Mouse (Mus musculus): ENCODE measurements around the gene Ifitm3.

The Ifitm3 gene

GRCm38 (mm10) chr7:140961416-140961815 lies 49.2 kb downstream of the Ifitm3 start:
- DNase-seq (ENCODE audit: low spot score): no peak

GRCm38 (mm10) chr7:140960026-140960425 lies 50.5 kb downstream of the Ifitm3 start:
- no peak for DNase-seq (ENCODE audit: low spot score)

Measured in embryo, embryonic 10 days (tissue).